Comparison of ENCODE assay signal across 11 mouse cellular contexts in the genomic region with DNA sequence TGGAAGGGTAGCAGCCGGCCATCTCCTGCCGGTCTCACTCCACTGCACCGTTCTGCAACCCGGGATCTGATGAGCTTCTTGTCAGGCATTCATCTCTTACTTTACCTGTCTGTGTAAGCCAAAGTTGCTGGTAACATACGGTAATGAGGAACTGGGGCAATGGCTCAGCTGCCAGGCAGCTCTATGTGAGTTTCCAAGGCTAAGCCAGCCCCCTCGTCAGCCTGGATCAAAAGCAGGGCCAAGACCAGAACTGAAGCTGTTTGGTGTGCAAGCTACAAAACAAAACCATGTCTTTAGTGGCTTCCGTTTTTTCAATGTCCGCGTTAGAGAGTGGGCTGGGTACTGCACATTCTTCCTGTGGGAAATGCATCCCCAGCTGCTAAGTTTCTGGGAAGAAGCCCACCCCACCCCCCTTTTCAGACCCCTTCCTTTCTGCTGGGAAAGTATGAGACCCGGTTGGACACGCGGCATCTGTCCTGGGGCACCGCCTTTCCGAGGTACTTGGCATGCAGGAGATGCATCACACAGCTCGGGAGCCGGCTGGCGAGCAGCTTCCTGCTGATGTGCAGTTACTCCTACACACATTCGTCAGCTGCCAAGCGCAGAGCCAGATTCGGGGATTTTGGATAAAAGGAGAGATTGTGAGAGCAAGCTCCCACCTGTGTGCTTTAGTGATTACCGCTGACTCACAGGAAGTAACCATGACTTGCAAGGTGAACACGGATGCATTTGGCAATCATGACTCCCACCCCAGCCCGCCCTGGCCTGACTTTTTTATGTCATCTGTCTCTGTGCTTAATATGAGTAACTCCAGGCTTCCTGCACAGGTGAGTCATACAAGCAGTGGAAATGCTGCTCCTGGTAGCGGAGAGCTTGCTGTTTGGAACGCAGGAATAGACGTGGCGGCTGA. TPM values are rescaled to one million over a fixed set of nuclear protein-coding genes. Genes with fewer than 3 reads are reported as not detected.
DNase-seq lines count a peak whose midpoint lies in the region; ATAC-seq and TF ChIP-seq lines count a peak whose summit lies in the region.
"Had no signal": no experiment of that assay in that cellular context is flagged by ENCODE, and none has a peak within 500 bp of the region (broad histone marks: within the 10 kb centered on the region; RNA-seq: fewer than 3 reads in every experiment).

No protein-coding gene starts in this region.

- intact Hi-C loops in gastrocnemius, postnatal 14 days (cut with DNase I; ENCODE audit: low total_unique reads), result no loop called here

- TF ChIP-seq CTCF in brain, embryonic 14.5 days (IDR thresholded peaks at IDR 0.05; ENCODE audit: borderline replicate concordance, extremely low read depth, insufficient read depth, insufficient read length), result no peak

- no peak for TF ChIP-seq POLR2A in brain, embryonic 14.5 days (IDR thresholded peaks at IDR 0.05; ENCODE audit: borderline replicate concordance, extremely low read depth, insufficient read depth, insufficient read length, poor library complexity, severe bottlenecking)

- no peak overlapping the region for H3K9ac ChIP-seq in midbrain, embryonic 12.5 days (replicated peaks)
- H3K9ac ChIP-seq in midbrain, embryonic 13.5 days (replicated peaks), result no peak overlapping the region
- H3K9ac ChIP-seq in forebrain, embryonic 14.5 days (ENCODE audit: low read length), result no peak overlapping the region
- H3K9ac ChIP-seq: neural tube, embryonic 15.5 days had no signal

- peaks cover 56% of the 10 kb centered on the region for H3K36me3 ChIP-seq in midbrain, embryonic 12.5 days
- H3K36me3 ChIP-seq in midbrain, embryonic 13.5 days, result peaks cover 56% of the 10 kb centered on the region
- H3K36me3 ChIP-seq in forebrain, embryonic 14.5 days (ENCODE audit: control insufficient read depth, insufficient read depth, low read length), result peaks cover 56% of the 10 kb centered on the region

- 0 out of 2 replicates have a peak overlapping the region, but pooled peaks have one; percentile 10 for H3K27ac ChIP-seq in midbrain, embryonic 12.5 days (replicated peaks)
- no peak overlapping the region for H3K27ac ChIP-seq in midbrain, embryonic 13.5 days
- no peak overlapping the region for H3K27ac ChIP-seq in forebrain, embryonic 14.5 days (ENCODE audit: low read depth, low read length)
- H3K27ac ChIP-seq: neural tube, embryonic 15.5 days had no signal

- DNase-seq in brain, embryonic 14.5 days (ENCODE audit: low read depth), result peak; percentile 31
- peak; percentile 90 for DNase-seq in layer of hippocampus, adult 9-11 months
- peak; percentile 87 for DNase-seq in right cerebral cortex, postnatal 25 days
- DNase-seq in gastrocnemius, postnatal 14 days, result no peak
- DNase-seq in forebrain, embryonic 14.5 days (ENCODE audit: low spot score), result no peak
- DNase-seq in heart, adult 9 months (ENCODE audit: low spot score in 2 of 2), result no peak
- DNase-seq: lung, postnatal 14 days had no signal

- no peak overlapping the region for H3K4me2 ChIP-seq in midbrain, embryonic 12.5 days (replicated peaks)
- H3K4me2 ChIP-seq in midbrain, embryonic 13.5 days (replicated peaks), result no peak overlapping the region
- no peak overlapping the region for H3K4me2 ChIP-seq in forebrain, embryonic 14.5 days (ENCODE audit: low read length)
- H3K4me2 ChIP-seq: neural tube, embryonic 15.5 days had no signal

- no peaks in the 10 kb centered on the region for H3K9me3 ChIP-seq in midbrain, embryonic 12.5 days
- no peaks in the 10 kb centered on the region for H3K9me3 ChIP-seq in midbrain, embryonic 13.5 days
- no peaks in the 10 kb centered on the region for H3K9me3 ChIP-seq in forebrain, embryonic 14.5 days (replicated peaks; ENCODE audit: control insufficient read depth, low read length)
- H3K9me3 ChIP-seq: G1E; neural tube, embryonic 15.5 days had no signal

- peaks cover 37% of the 10 kb centered on the region for H3K27me3 ChIP-seq in midbrain, embryonic 12.5 days
- H3K27me3 ChIP-seq in midbrain, embryonic 13.5 days, result peaks cover 21% of the 10 kb centered on the region
- peaks cover 8% of the 10 kb centered on the region; the same call in 1 of the 2 replicates for H3K27me3 ChIP-seq in forebrain, embryonic 14.5 days (replicated peaks; ENCODE audit: control insufficient read depth, insufficient read depth, low read length)
- H3K27me3 ChIP-seq: neural tube, embryonic 15.5 days had no signal

- ATAC-seq in midbrain, embryonic 12.5 days (ENCODE audit: low FRiP score, low read depth), result no peak
- no peak for ATAC-seq in midbrain, embryonic 13.5 days
- ATAC-seq in forebrain, embryonic 14.5 days, result no peak

- no peak overlapping the region for H3K4me3 ChIP-seq in midbrain, embryonic 12.5 days
- no peak overlapping the region for H3K4me3 ChIP-seq in midbrain, embryonic 13.5 days (replicated peaks)
- H3K4me3 ChIP-seq in forebrain, embryonic 14.5 days (ENCODE audit: low read depth, low read length), result no peak overlapping the region
- H3K4me3 ChIP-seq: neural tube, embryonic 15.5 days had no signal

- 74% methylated on average over 27 of the region's 27 CpGs for WGBS in midbrain, embryonic 12.5 days
- WGBS in midbrain, embryonic 13.5 days, result 70% methylated on average over 27 of the region's 27 CpGs
- WGBS in forebrain, embryonic 14.5 days, result 67% methylated on average over 27 of the region's 27 CpGs

- peaks cover 27% of the 10 kb centered on the region for H3K4me1 ChIP-seq in midbrain, embryonic 12.5 days
- H3K4me1 ChIP-seq in midbrain, embryonic 13.5 days (replicated peaks), result peaks cover 27% of the 10 kb centered on the region
- H3K4me1 ChIP-seq in forebrain, embryonic 14.5 days (ENCODE audit: control insufficient read depth, insufficient read depth, low read length), result peaks cover 6% of the 10 kb centered on the region; the same call in 1 of the 2 replicates

RNA-seq across cellular contexts. Expression of gene Sh2d5, which starts 3.2 kb away (rescaled TPM):
- polyA plus RNA-seq in midbrain, embryonic 12.5 days (2016; fragmentation: Nextera tagmentation; extraction: Ambion mirVana), result 3.2 and 3.3 TPM in 2 replicates
- 7.0 and 8.5 TPM in 2 replicates for polyA plus RNA-seq in midbrain, embryonic 13.5 days (2015; fragmentation: Nextera tagmentation; extraction: Ambion mirVana)
- polyA plus RNA-seq in brain, embryonic 14.5 days (2012; rRNA removed), result 19.3 and 22.5 TPM in 2 replicates
- total RNA-seq in gastrocnemius, postnatal 14 days (2021), result not detected
- 4.0 and 4.6 TPM in 2 replicates for polyA plus RNA-seq in forebrain, embryonic 14.5 days (2014; fragmentation: Nextera tagmentation; extraction: Ambion mirVana)

RNA-seq across cellular contexts. Expression of gene Kif17, which starts 3.2 kb away (rescaled TPM):
- 0.63 and 1.2 TPM in 2 replicates for polyA plus RNA-seq in midbrain, embryonic 12.5 days (2016; fragmentation: Nextera tagmentation; extraction: Ambion mirVana)
- polyA plus RNA-seq in midbrain, embryonic 13.5 days (2015; fragmentation: Nextera tagmentation; extraction: Ambion mirVana), result 1.4 and 1.5 TPM in 2 replicates
- 2.1 and 3.9 TPM in 2 replicates for polyA plus RNA-seq in brain, embryonic 14.5 days (2012; rRNA removed)
- total RNA-seq in gastrocnemius, postnatal 14 days (2021), result not detected
- polyA plus RNA-seq in forebrain, embryonic 14.5 days (2014; fragmentation: Nextera tagmentation; extraction: Ambion mirVana), result 0.61 and 0.85 TPM in 2 replicates

RNA-seq across cellular contexts. Expression of gene Hp1bp3, which starts 30.9 kb away (rescaled TPM):
- 217 and 228 TPM in 2 replicates for polyA plus RNA-seq in midbrain, embryonic 12.5 days (2016; fragmentation: Nextera tagmentation; extraction: Ambion mirVana)
- 229 and 255 TPM in 2 replicates for polyA plus RNA-seq in midbrain, embryonic 13.5 days (2015; fragmentation: Nextera tagmentation; extraction: Ambion mirVana)
- polyA plus RNA-seq in brain, embryonic 14.5 days (2012; rRNA removed), result 197 and 200 TPM in 2 replicates
- total RNA-seq in gastrocnemius, postnatal 14 days (2021), result 10 to 100 TPM; 49.4 to 49.6 TPM
- polyA plus RNA-seq in forebrain, embryonic 14.5 days (2014; fragmentation: Nextera tagmentation; extraction: Ambion mirVana), result 257 and 277 TPM in 2 replicates

RNA-seq across cellular contexts. Expression of gene Ddost, which starts 57.5 kb away (rescaled TPM):
- 210 and 216 TPM in 2 replicates for polyA plus RNA-seq in midbrain, embryonic 12.5 days (2016; fragmentation: Nextera tagmentation; extraction: Ambion mirVana)
- polyA plus RNA-seq in midbrain, embryonic 13.5 days (2015; fragmentation: Nextera tagmentation; extraction: Ambion mirVana), result 192 and 200 TPM in 2 replicates
- polyA plus RNA-seq in brain, embryonic 14.5 days (2012; rRNA removed), result 152 and 167 TPM in 2 replicates
- 10 to 100 TPM; 51.0 to 59.3 TPM for total RNA-seq in gastrocnemius, postnatal 14 days (2021)
- 182 and 192 TPM in 2 replicates for polyA plus RNA-seq in forebrain, embryonic 14.5 days (2014; fragmentation: Nextera tagmentation; extraction: Ambion mirVana)

Comparison
In these comparisons a context has a peak if more than half of its experiments do, and no peak if none do; other contexts are left out.
1. DNase-seq: peak in brain, embryonic 14.5 days (single experiment), layer of hippocampus, adult 9-11 months (single experiment) and right cerebral cortex, postnatal 25 days (single experiment); none in gastrocnemius, postnatal 14 days (single experiment), forebrain, embryonic 14.5 days (single experiment) and heart, adult 9 months (0 of 2).